Mouse (Mus musculus): ENCODE results near the gene Zfp672. TPM values are rescaled to one million over a fixed set of nuclear protein-coding genes. Genes with fewer than 3 reads are reported as not detected.

Zfp672 gene
- total and polyA plus RNA-seq, 3 experiments, result 31.2 to 38.8 (median 34.9) TPM

GRCm38 (mm10) chr11:58297396-58297795 lies 32.7 kb downstream of the Zfp672 start:
- no peaks in the 10 kb centered on the region for H3K79me2 ChIP-seq (replicated peaks; ENCODE audit: control insufficient read depth, extremely low read depth, insufficient read depth, poor library complexity, severe bottlenecking)
- H3K27me3 ChIP-seq (replicated peaks), result peaks cover 51% of the 10 kb centered on the region
- H3K27ac ChIP-seq (ENCODE audit: insufficient read depth, low read depth), result no peak overlapping the region
- in situ Hi-C loops (cut with MboI; ENCODE audit: low pct_ligation_motif_present, low pct_unique_long_range_greater_than_20kb, low sequenced_read_pairs), result no loop called here
- H3K4me2 ChIP-seq (ENCODE audit: insufficient read depth, low read depth, poor library complexity, severe bottlenecking), result no peak overlapping the region
- H3K4me3 ChIP-seq (replicated peaks in 1 of 3; ENCODE audit: low read depth in 2 of 3, low read length in 2 of 3, poor library complexity in 1 of 3), result no peak overlapping the region
- H3K9ac ChIP-seq (ENCODE audit: insufficient read depth, low read depth), result no peak overlapping the region
- TF ChIP-seq MAZ (IDR thresholded peaks at IDR 0.05; ENCODE audit: low read depth, low read length) (no peak), HCFC1 (IDR thresholded peaks at IDR 0.05; ENCODE audit: low read depth, low read length) (no peak), CHD1 (IDR thresholded peaks at IDR 0.05; ENCODE audit: low read depth, low read length) (no peak), EP300 (IDR thresholded peaks at IDR 0.05; ENCODE audit: low read length) (no peak), MXI1 (IDR thresholded peaks at IDR 0.05; ENCODE audit: low read depth, low read length) (no peak), ZMIZ1 (IDR thresholded peaks at IDR 0.05; ENCODE audit: low read depth, low read length) (no peak), BHLHE40 (IDR thresholded peaks at IDR 0.05; ENCODE audit: low read depth, low read length) (no peak), NELFE (IDR thresholded peaks at IDR 0.05; ENCODE audit: low read depth, low read length) (no peak), ZKSCAN1 (IDR thresholded peaks at IDR 0.05; ENCODE audit: borderline replicate concordance, low read depth, low read length) (no peak), CTCF (conservative IDR thresholded peaks at IDR 0.05 in 1 of 2, IDR thresholded peaks at IDR 0.05 in 1 of 2; ENCODE audit: low read depth in 2 of 2, low read length in 2 of 2) (no peak), TCF12 (IDR thresholded peaks at IDR 0.05; ENCODE audit: low read depth, low read length) (no peak), TBP (conservative IDR thresholded peaks at IDR 0.05; ENCODE audit: low read depth, low read length) (no peak), KAT2A (IDR thresholded peaks at IDR 0.05; ENCODE audit: insufficient replicate concordance, low read length) (no peak), GABPA (IDR thresholded peaks at IDR 0.05; ENCODE audit: insufficient replicate concordance, low read depth, low read length) (no peak)
- DNase-seq (ENCODE audit: extremely low read depth), result no peak
- H3K9me3 ChIP-seq (replicated peaks; ENCODE audit: low read length), result peaks cover 6% of the 10 kb centered on the region
- H3K36me3 ChIP-seq (replicated peaks in 1 of 2; ENCODE audit: control insufficient read depth in 1 of 2, insufficient read depth in 1 of 2, low read length in 1 of 2), result no peaks in the 10 kb centered on the region
- dilution Hi-C loops (cut with MboI; ENCODE audit: extremely low pct_ligation_motif_present, extremely low pct_unique_long_range_greater_than_20kb, low sequenced_read_pairs), result no loop called here
- peaks cover 2 to 14% of the 10 kb centered on the region in 2 experiments; a peak in 2 of 4 replicates for H3K4me1 ChIP-seq (ENCODE audit: control insufficient read depth in 1 of 2, insufficient read depth in 2 of 2)

GRCm38 (mm10) chr11:58292791-58293190 lies 37.3 kb downstream of the Zfp672 start:
- H3K4me3 ChIP-seq (replicated peaks in 1 of 3; ENCODE audit: low read depth in 2 of 3, low read length in 2 of 3, poor library complexity in 1 of 3), result no peak overlapping the region
- no peak overlapping the region for H3K27ac ChIP-seq (ENCODE audit: insufficient read depth, low read depth)
- H3K27me3 ChIP-seq (replicated peaks), result peaks cover 77% of the 10 kb centered on the region
- no peak overlapping the region for H3K9ac ChIP-seq (ENCODE audit: insufficient read depth, low read depth)
- in situ Hi-C loops (cut with MboI; ENCODE audit: low pct_ligation_motif_present, low pct_unique_long_range_greater_than_20kb, low sequenced_read_pairs) (no loop called here), dilution Hi-C loops (cut with MboI; ENCODE audit: extremely low pct_ligation_motif_present, extremely low pct_unique_long_range_greater_than_20kb, low sequenced_read_pairs) (no loop called here)
- TF ChIP-seq SMC3 (IDR thresholded peaks at IDR 0.05; ENCODE audit: low read depth, low read length), result no peak
- TF ChIP-seq MXI1 (IDR thresholded peaks at IDR 0.05; ENCODE audit: low read depth, low read length), result no peak
- peak; percentile 74 for TF ChIP-seq CHD2 (IDR thresholded peaks at IDR 0.05; ENCODE audit: low read length)
- no peak for TF ChIP-seq MAZ (IDR thresholded peaks at IDR 0.05; ENCODE audit: low read depth, low read length)
- TF ChIP-seq CHD1 (IDR thresholded peaks at IDR 0.05; ENCODE audit: low read depth, low read length), result no peak
- H3K79me2 ChIP-seq (replicated peaks; ENCODE audit: control insufficient read depth, extremely low read depth, insufficient read depth, poor library complexity, severe bottlenecking), result no peaks in the 10 kb centered on the region
- DNase-seq (ENCODE audit: extremely low read depth), result no peak
- H3K4me2 ChIP-seq (ENCODE audit: insufficient read depth, low read depth, poor library complexity, severe bottlenecking), result no peak overlapping the region
- H3K4me1 ChIP-seq (ENCODE audit: control insufficient read depth in 1 of 2, insufficient read depth in 2 of 2), result peaks cover 3 to 7% of the 10 kb centered on the region in 2 experiments; a peak in 1 of 4 replicates
- H3K9me3 ChIP-seq (replicated peaks; ENCODE audit: low read length), result peaks cover 6% of the 10 kb centered on the region
- H3K36me3 ChIP-seq (replicated peaks in 1 of 2; ENCODE audit: control insufficient read depth in 1 of 2, insufficient read depth in 1 of 2, low read length in 1 of 2), result no peaks in the 10 kb centered on the region
